Mouse (Mus musculus): ENCODE data around the gene Snu13. TPM values are rescaled to one million over a fixed set of nuclear protein-coding genes. Genes with fewer than 3 reads are reported as not detected.

The Snu13 gene
- total and polyA plus RNA-seq, 2 experiments from 2014 or later, result 174 to 242 TPM

- peaks cover 32% of the 10 kb centered on the region for H3K36me3 ChIP-seq (ENCODE audit: insufficient read depth, low read length)
- no peaks in the 10 kb centered on the region for H3K9me3 ChIP-seq (ENCODE audit: low read length)
- H3K4me3 ChIP-seq (ENCODE audit: low read depth, low read length), result no peak overlapping the region
- H3K4me2 ChIP-seq (ENCODE audit: low read depth, low read length, poor library complexity, severe bottlenecking), result no peak overlapping the region
- no peaks in the 10 kb centered on the region for H3K4me1 ChIP-seq (ENCODE audit: insufficient read depth, low read length)
- WGBS, result 83% methylated on average over 12 of the region's 12 CpGs
- no peak for ATAC-seq (ENCODE audit: low FRiP score)
- no peak overlapping the region for H3K27ac ChIP-seq (ENCODE audit: low read depth, low read length)
- no peaks in the 10 kb centered on the region for H3K27me3 ChIP-seq (ENCODE audit: insufficient read depth, low read length)
- peak; percentile 59 for DNase-seq (ENCODE audit: low spot score)
- TF ChIP-seq CTCF (IDR thresholded peaks at IDR 0.05), result peak; percentile 62
- H3K9ac ChIP-seq (replicated peaks; ENCODE audit: low read length, poor library complexity, severe bottlenecking), result no peak overlapping the region
Measured at GRCm38 (mm10) chr15:82035904-82036689, 11.3 kb downstream of the Snu13 start.

- H3K4me1 ChIP-seq (ENCODE audit: insufficient read depth, low read length), result no peaks in the 10 kb centered on the region
- no peak within 1 kb of the TSS for H3K9ac ChIP-seq (replicated peaks; ENCODE audit: low read length, poor library complexity, severe bottlenecking)
- H3K27ac ChIP-seq (ENCODE audit: low read depth, low read length), result no peak within 1 kb of the TSS
- no peaks in the 10 kb centered on the region for H3K9me3 ChIP-seq (ENCODE audit: low read length)
- peaks cover 38% of the 10 kb centered on the region for H3K36me3 ChIP-seq (ENCODE audit: insufficient read depth, low read length)
- no peak within 1 kb of the TSS for H3K4me2 ChIP-seq (ENCODE audit: low read depth, low read length, poor library complexity, severe bottlenecking)
- H3K4me3 ChIP-seq (ENCODE audit: low read depth, low read length), result no peak within 1 kb of the TSS
- DNase-seq (ENCODE audit: low spot score), result no peak
- no peak for ATAC-seq (ENCODE audit: low FRiP score)
- WGBS, result 96% methylated on average over 4 of the region's 4 CpGs
- TF ChIP-seq CTCF (IDR thresholded peaks at IDR 0.05), result no peak
- H3K27me3 ChIP-seq (ENCODE audit: insufficient read depth, low read length), result no peaks in the 10 kb centered on the region
Measured at GRCm38 (mm10) chr15:82033762-82034161, 13.6 kb downstream of the Snu13 start, which contains the start of gene Desi1. Desi1 (minus strand) TSS chr15:82033862.

- Histone ChIP-seq H3K36me3 (ENCODE audit: insufficient read depth, low read length) (peaks cover 42% of the 10 kb centered on the region), H3K27ac (ENCODE audit: low read depth, low read length) (no peak overlapping the region), H3K4me3 (ENCODE audit: low read depth, low read length) (no peak overlapping the region), H3K4me2 (ENCODE audit: low read depth, low read length, poor library complexity, severe bottlenecking) (no peak overlapping the region), H3K4me1 (ENCODE audit: insufficient read depth, low read length) (no peaks in the 10 kb centered on the region), H3K9me3 (ENCODE audit: low read length) (no peaks in the 10 kb centered on the region), H3K27me3 (ENCODE audit: insufficient read depth, low read length) (no peaks in the 10 kb centered on the region), H3K9ac (replicated peaks; ENCODE audit: low read length, poor library complexity, severe bottlenecking) (no peak overlapping the region)
- no peak for ATAC-seq (ENCODE audit: low FRiP score)
- no peak for DNase-seq (ENCODE audit: low spot score)
- no peak for TF ChIP-seq CTCF (IDR thresholded peaks at IDR 0.05)
- WGBS, result 89% methylated on average over 7 of the region's 7 CpGs
Measured at GRCm38 (mm10) chr15:82032386-82032785, 15.0 kb downstream of the Snu13 start.

- Histone ChIP-seq H3K4me1 (ENCODE audit: insufficient read depth, low read length) (no peaks in the 10 kb centered on the region), H3K4me3 (ENCODE audit: low read depth, low read length) (no peak overlapping the region), H3K27me3 (ENCODE audit: insufficient read depth, low read length) (no peaks in the 10 kb centered on the region), H3K9ac (replicated peaks; ENCODE audit: low read length, poor library complexity, severe bottlenecking) (no peak overlapping the region), H3K9me3 (ENCODE audit: low read length) (no peaks in the 10 kb centered on the region), H3K4me2 (ENCODE audit: low read depth, low read length, poor library complexity, severe bottlenecking) (no peak overlapping the region), H3K27ac (ENCODE audit: low read depth, low read length) (no peak overlapping the region), H3K36me3 (ENCODE audit: insufficient read depth, low read length) (peaks cover 60% of the 10 kb centered on the region)
- 89% methylated on average over 7 of the region's 7 CpGs for WGBS
- DNase-seq (ENCODE audit: low spot score) (no peak), ATAC-seq (ENCODE audit: low FRiP score) (no peak)
- no peak for TF ChIP-seq CTCF (IDR thresholded peaks at IDR 0.05)
Measured at GRCm38 (mm10) chr15:82027726-82028125, 19.7 kb downstream of the Snu13 start.

GRCm38 (mm10) chr15:82027276-82027675 is 20.1 kb downstream of the Snu13 start:
- WGBS, result 96% methylated on average over 7 of the region's 7 CpGs
- no peak for TF ChIP-seq CTCF (IDR thresholded peaks at IDR 0.05)
- ATAC-seq (ENCODE audit: low FRiP score), result no peak
- Histone ChIP-seq H3K4me1 (ENCODE audit: insufficient read depth, low read length) (no peaks in the 10 kb centered on the region), H3K9ac (replicated peaks; ENCODE audit: low read length, poor library complexity, severe bottlenecking) (no peak overlapping the region), H3K27me3 (ENCODE audit: insufficient read depth, low read length) (no peaks in the 10 kb centered on the region), H3K36me3 (ENCODE audit: insufficient read depth, low read length) (peaks cover 65% of the 10 kb centered on the region), H3K9me3 (ENCODE audit: low read length) (no peaks in the 10 kb centered on the region), H3K4me3 (ENCODE audit: low read depth, low read length) (no peak overlapping the region), H3K4me2 (ENCODE audit: low read depth, low read length, poor library complexity, severe bottlenecking) (no peak overlapping the region), H3K27ac (ENCODE audit: low read depth, low read length) (no peak overlapping the region)
- DNase-seq (ENCODE audit: low spot score), result no peak

- ATAC-seq (ENCODE audit: low FRiP score) (no peak), DNase-seq (ENCODE audit: low spot score) (no peak)
- no peaks in the 10 kb centered on the region for H3K9me3 ChIP-seq (ENCODE audit: low read length)
- H3K4me1 ChIP-seq (ENCODE audit: insufficient read depth, low read length), result no peaks in the 10 kb centered on the region
- H3K4me3 ChIP-seq (ENCODE audit: low read depth, low read length), result no peak overlapping the region
- no peak overlapping the region for H3K4me2 ChIP-seq (ENCODE audit: low read depth, low read length, poor library complexity, severe bottlenecking)
- no peak overlapping the region for H3K27ac ChIP-seq (ENCODE audit: low read depth, low read length)
- H3K27me3 ChIP-seq (ENCODE audit: insufficient read depth, low read length), result no peaks in the 10 kb centered on the region
- TF ChIP-seq CTCF (IDR thresholded peaks at IDR 0.05), result no peak
- peaks cover 45% of the 10 kb centered on the region for H3K36me3 ChIP-seq (ENCODE audit: insufficient read depth, low read length)
- 90% methylated on average over 6 of the region's 6 CpGs for WGBS
- H3K9ac ChIP-seq (replicated peaks; ENCODE audit: low read length, poor library complexity, severe bottlenecking), result no peak overlapping the region
Measured at GRCm38 (mm10) chr15:82023965-82024635, 23.3 kb downstream of the Snu13 start.

Data from midbrain, postnatal 0 days (tissue).